16 mouse cellular contexts compared by ENCODE assay signal in genomic region chr2:115660213-115661120, GRCm38 (mm10).
"Had no signal": no experiment of that assay in that cellular context is flagged by ENCODE, and none has a peak within 500 bp of the region (broad histone marks: within the 10 kb centered on the region; RNA-seq: fewer than 3 reads in every experiment).

No protein-coding gene starts in this region.

- H3K27ac ChIP-seq: kidney, postnatal 0 days; layer of hippocampus, adult 2 months; limb, embryonic 13.5 days; liver, embryonic 14.5 days; midbrain, embryonic 10.5 days; midbrain, embryonic 15.5 days; neural tube, embryonic 12.5 days; stomach, embryonic 15.5 days had no signal

- H3K9me3 ChIP-seq: limb, embryonic 13.5 days; midbrain, embryonic 10.5 days; midbrain, embryonic 15.5 days; neural tube, embryonic 12.5 days; stomach, embryonic 15.5 days had no signal

- H3K9ac ChIP-seq: limb, embryonic 13.5 days; liver, embryonic 14.5 days; midbrain, embryonic 15.5 days; neural tube, embryonic 12.5 days; stomach, embryonic 15.5 days had no signal

- ATAC-seq: lung, postnatal 0 days; midbrain, embryonic 15.5 days had no signal

- H3K4me1 ChIP-seq: stomach, embryonic 15.5 days had no signal

- DNase-seq: kidney, postnatal 4 days; left cerebral cortex, postnatal 4 days; lung, adult 18-20 months; lung, postnatal 36 days; right cerebral cortex, postnatal 4 days; thymus, adult 2 months; thymus, postnatal 4 days had no signal

- H3K4me2 ChIP-seq: limb, embryonic 13.5 days; midbrain, embryonic 15.5 days; neural tube, embryonic 12.5 days; stomach, embryonic 15.5 days had no signal

- H3K27me3 ChIP-seq: limb, embryonic 13.5 days; midbrain, embryonic 15.5 days; neural tube, embryonic 12.5 days; stomach, embryonic 15.5 days had no signal

- H3K4me3 ChIP-seq: layer of hippocampus, adult 2 months; limb, embryonic 13.5 days; midbrain, embryonic 10.5 days; midbrain, embryonic 15.5 days; neural tube, embryonic 12.5 days; stomach, embryonic 15.5 days had no signal

- H3K36me3 ChIP-seq: midbrain, embryonic 10.5 days; midbrain, embryonic 15.5 days; neural tube, embryonic 12.5 days; stomach, embryonic 15.5 days had no signal
